Mouse (Mus musculus) ES-Bruce4 (cell line): ENCODE measurements at regions not wholly inside any gene's neighbourhood (a gene's known extent, or its start where the extent isn't known, plus 50 kb on each side); places are given as distances from the start of the nearest gene placed in this dataset.

Experiments used
- H3K27ac ChIP-seq: 2 replicates; pipeline ENCODE4 v1.5.1; 2012; ENCODE audit warnings: low read length, inconsistent platforms; ENCODE audit not compliant: insufficient read depth
- H3K27me3 ChIP-seq: 2 replicates; pipeline ENCODE4 v1.6.1; 2012; ENCODE audit warnings: mild to moderate bottlenecking, low read length, inconsistent platforms; ENCODE audit not compliant: control insufficient read depth, poor library complexity, insufficient read depth, severe bottlenecking
- H3K36me3 ChIP-seq: 2 replicates; pipeline ENCODE4 v1.6.1; 2012; ENCODE audit warnings: inconsistent platforms, mild to moderate bottlenecking, low read length, moderate library complexity; ENCODE audit not compliant: control insufficient read depth, poor library complexity, insufficient read depth, severe bottlenecking
- H3K4me1 ChIP-seq: one replicate; pipeline ENCODE4 v1.8.1; 2011; ENCODE audit warnings: low read length; ENCODE audit not compliant: control insufficient read depth, insufficient read depth
- H3K4me3 ChIP-seq: 2 replicates; pipeline ENCODE4 v1.5.1; 2011; ENCODE audit warnings: low read depth, mild to moderate bottlenecking, low read length
- H3K9ac ChIP-seq: 2 replicates; pipeline ENCODE4 v1.6.1; 2012; ENCODE audit warnings: low read depth, mild to moderate bottlenecking, inconsistent platforms; ENCODE audit not compliant: poor library complexity, severe bottlenecking
- H3K9me3 ChIP-seq: replicated peaks from 2 replicates; pipeline ENCODE4 v1.6.1; 2012; ENCODE audit warnings: mild to moderate bottlenecking, low read length, inconsistent platforms; ENCODE audit not compliant: control insufficient read depth, poor library complexity, insufficient read depth, severe bottlenecking
- CTCF ChIP-seq: IDR thresholded peaks from one replicate; pipeline ENCODE4 v1.8.1; 2011; ENCODE audit warnings: low read depth, low read length
- EP300 ChIP-seq: IDR thresholded peaks from 2 replicates; pipeline ENCODE4 v1.6.1; 2011; ENCODE audit warnings: low read depth, low read length; ENCODE audit not compliant: insufficient read depth
- POLR2A ChIP-seq: IDR thresholded peaks from one replicate; pipeline ENCODE4 v1.8.1; 2011; ENCODE audit warnings: low read length; ENCODE audit not compliant: insufficient read depth

- no peak overlapping the region for H3K4me3 ChIP-seq
- H3K9ac ChIP-seq, result no peak overlapping the region
- no peaks in the 10 kb centered on the region for H3K36me3 ChIP-seq
- H3K9me3 ChIP-seq, result no peaks in the 10 kb centered on the region
- H3K4me1 ChIP-seq, result no peaks in the 10 kb centered on the region
- no peak for TF ChIP-seq CTCF
- TF ChIP-seq EP300, result no peak
- no peak for TF ChIP-seq POLR2A
- no peaks in the 10 kb centered on the region for H3K27me3 ChIP-seq
- no peak overlapping the region for H3K27ac ChIP-seq
Observed at GRCm38 (mm10) chr10:8011138-8011537, 55.1 kb upstream of the Tab2 start.

GRCm38 (mm10) chr10:8009855-8010254 is 53.8 kb upstream of the Tab2 start:
- TF ChIP-seq POLR2A, result no peak
- H3K27me3 ChIP-seq, result no peaks in the 10 kb centered on the region
- H3K9me3 ChIP-seq, result no peaks in the 10 kb centered on the region
- no peak overlapping the region for H3K4me3 ChIP-seq
- H3K9ac ChIP-seq, result no peak overlapping the region
- no peaks in the 10 kb centered on the region for H3K4me1 ChIP-seq
- no peaks in the 10 kb centered on the region for H3K36me3 ChIP-seq
- H3K27ac ChIP-seq, result no peak overlapping the region

- Histone ChIP-seq H3K27ac (no peak overlapping the region), H3K9ac (no peak overlapping the region)
- no peak for TF ChIP-seq POLR2A
- no peak for TF ChIP-seq EP300
- TF ChIP-seq CTCF, result no peak
Observed at GRCm38 (mm10) chr10:8007990-8008368, 51.9 kb upstream of the Tab2 start.

GRCm38 (mm10) chr10:8007286-8007989 is 51.4 kb upstream of the Tab2 start:
- Histone ChIP-seq H3K9me3 (peaks cover 4% of the 10 kb centered on the region; the same call in 1 of the 2 replicates), H3K27me3 (no peaks in the 10 kb centered on the region; the same call in 1 of the 2 replicates), H3K36me3 (no peaks in the 10 kb centered on the region), H3K9ac (no peak overlapping the region), H3K4me3 (no peak overlapping the region), H3K4me1 (no peaks in the 10 kb centered on the region), H3K27ac (no peak overlapping the region)
- TF ChIP-seq POLR2A (no peak), CTCF (no peak), EP300 (no peak)

More at GRCm38 (mm10) chr10:8007990-8008368, 51.9 kb upstream of the Tab2 start:
- H3K4me1 ChIP-seq, result no peaks in the 10 kb centered on the region
- no peak overlapping the region for H3K4me3 ChIP-seq
- H3K9me3 ChIP-seq, result peaks cover 4% of the 10 kb centered on the region; the same call in 1 of the 2 replicates
- no peaks in the 10 kb centered on the region for H3K36me3 ChIP-seq
- H3K27me3 ChIP-seq, result no peaks in the 10 kb centered on the region; the same call in 1 of the 2 replicates
